Mouse (Mus musculus) limb, embryonic 11.5 days (tissue): Measurements from ENCODE around the gene Zscan18. TPM values are rescaled to one million over a fixed set of nuclear protein-coding genes. Genes with fewer than 3 reads are reported as not detected.

ENCODE experiments used
- ATAC-seq: fragments of 200-750 bp; cut with Nextera tagmentation; 2 replicates; pipeline ENCODE4 v1.8.0; 2017; ENCODE audit warnings: low read depth; ENCODE audit not compliant: insufficient number of reproducible peaks, low FRiP score, low TSS enrichment
- DNase-seq: peaks from one replicate; pipeline ENCODE4 v3.0.0-alpha.2; 2015; ENCODE audit warnings: low spot score
- H3K27ac ChIP-seq: fragments of 300-500 bp; sonication (generic); replicated peaks from 2 replicates; pipeline ENCODE4 v1.5.1; 2014; ENCODE audit warnings: low read depth, mild to moderate bottlenecking, low read length
- H3K27me3 ChIP-seq: fragments of 300-500 bp; sonication (generic); 2 replicates; pipeline ENCODE4 v1.6.1; 2014; ENCODE audit warnings: mild to moderate bottlenecking, low read length, mixed read lengths; ENCODE audit not compliant: control insufficient read depth, insufficient read depth
- H3K36me3 ChIP-seq: fragments of 300-500 bp; sonication (generic); 2 replicates; pipeline ENCODE4 v1.6.1; 2014; ENCODE audit warnings: mild to moderate bottlenecking, low read length, moderate library complexity, mixed read lengths; ENCODE audit not compliant: control insufficient read depth, insufficient read depth
- H3K4me1 ChIP-seq: fragments of 300-500 bp; sonication (generic); 2 replicates; pipeline ENCODE4 v1.6.1; 2014; ENCODE audit warnings: low read length, mixed read lengths; ENCODE audit not compliant: control insufficient read depth, insufficient read depth
- H3K4me2 ChIP-seq: fragments of 300-500 bp; sonication (generic); 2 replicates; pipeline ENCODE4 v1.6.1; 2014; ENCODE audit warnings: low read depth, mild to moderate bottlenecking, moderate library complexity; ENCODE audit not compliant: severe bottlenecking
- H3K4me3 ChIP-seq: fragments of 300-500 bp; sonication (generic); 2 replicates; pipeline ENCODE4 v1.5.1; 2014; ENCODE audit warnings: low read depth, low read length
- H3K9ac ChIP-seq: fragments of 300-500 bp; sonication (generic); 2 replicates; pipeline ENCODE4 v1.6.1; 2014; ENCODE audit warnings: mild to moderate bottlenecking, low read length
- H3K9me3 ChIP-seq: fragments of 300-500 bp; sonication (generic); 2 replicates; pipeline ENCODE4 v1.6.1; 2016; ENCODE audit warnings: low read length; ENCODE audit not compliant: control insufficient read depth
- WGBS: fragments of 180-500 bp; shearing (Covaris S2); extraction: QIAGEN DNeasy Blood & Tissue Kit; methylation state at CpG from one replicate; pipeline ENCODE4 v1.1.7; 2014; 5-methylcytosine and 5-hydroxymethylcytosine counted together
- polyA plus RNA-seq: library from polyadenylated mRNA; unstranded; fragments of >200 nt; fragmentation: Nextera tagmentation; extraction: Ambion mirVana; gene quantifications from 2 replicates; pipeline ENCODE4 v1.2.1, GENCODE M21; 2014

The Zscan18 gene
- 11.6 and 17.7 TPM in 2 replicates for polyA plus RNA-seq

- H3K4me1 ChIP-seq: peaks cover 6% of the 10 kb centered on the region; the same call in 1 of the 2 replicates
- no peak within 1 kb of the TSS for H3K27ac ChIP-seq
- peaks cover 4% of the 10 kb centered on the region; the same call in 1 of the 2 replicates for H3K36me3 ChIP-seq
- peaks cover 2% of the 10 kb centered on the region; the same call in 1 of the 2 replicates for H3K9me3 ChIP-seq
- H3K9ac ChIP-seq: peak within 1 kb of the TSS; percentile 62
- H3K4me2 ChIP-seq: peak within 1 kb of the TSS; percentile 84
- ATAC-seq: peak; percentile 93
- peak; percentile 83 for DNase-seq
- H3K4me3 ChIP-seq: peak within 1 kb of the TSS; percentile 36
- no peaks in the 10 kb centered on the region for H3K27me3 ChIP-seq
- 7% methylated on average over 31 of the region's 31 CpGs for WGBS
Observed at GRCm38 (mm10) chr7:12802866-12803726, at the start of gene Zscan18. TSS of gene Zscan18 (minus strand) at chr7:12803635.

DNA sequence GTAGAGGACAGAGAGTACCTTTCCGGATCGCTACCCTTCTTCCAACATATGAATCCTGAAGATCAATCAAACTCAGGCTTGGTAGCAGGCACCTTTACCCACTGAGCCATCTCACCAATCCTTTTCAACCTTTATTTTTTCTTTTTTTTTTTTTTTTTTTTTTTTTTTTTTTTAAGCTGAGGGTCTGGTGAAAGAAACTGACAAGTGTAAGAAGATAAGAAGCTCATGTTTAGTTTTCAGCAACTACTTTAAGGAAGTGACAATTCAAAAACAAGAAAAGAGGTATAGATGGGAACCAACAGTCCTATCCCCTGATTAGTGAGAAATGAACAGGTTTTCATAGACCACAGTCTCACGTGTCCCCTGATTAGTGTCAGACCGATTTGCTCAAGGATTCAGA lies 32.3 kb upstream of the Zscan18 start:
- H3K4me2 ChIP-seq: peak overlapping the region; percentile 41
- H3K4me3 ChIP-seq: no peak overlapping the region
- no peak for DNase-seq
- no peak overlapping the region for H3K9ac ChIP-seq
- peaks cover 21% of the 10 kb centered on the region; the same call in 1 of the 2 replicates for H3K36me3 ChIP-seq
- 95% methylated on average over 4 of the region's 4 CpGs for WGBS
- no peaks in the 10 kb centered on the region for H3K27me3 ChIP-seq
- no peak overlapping the region for H3K27ac ChIP-seq
- no peaks in the 10 kb centered on the region for H3K4me1 ChIP-seq
- no peak for ATAC-seq
- H3K9me3 ChIP-seq: peaks cover 8% of the 10 kb centered on the region; the same call in 1 of the 2 replicates

DNA sequence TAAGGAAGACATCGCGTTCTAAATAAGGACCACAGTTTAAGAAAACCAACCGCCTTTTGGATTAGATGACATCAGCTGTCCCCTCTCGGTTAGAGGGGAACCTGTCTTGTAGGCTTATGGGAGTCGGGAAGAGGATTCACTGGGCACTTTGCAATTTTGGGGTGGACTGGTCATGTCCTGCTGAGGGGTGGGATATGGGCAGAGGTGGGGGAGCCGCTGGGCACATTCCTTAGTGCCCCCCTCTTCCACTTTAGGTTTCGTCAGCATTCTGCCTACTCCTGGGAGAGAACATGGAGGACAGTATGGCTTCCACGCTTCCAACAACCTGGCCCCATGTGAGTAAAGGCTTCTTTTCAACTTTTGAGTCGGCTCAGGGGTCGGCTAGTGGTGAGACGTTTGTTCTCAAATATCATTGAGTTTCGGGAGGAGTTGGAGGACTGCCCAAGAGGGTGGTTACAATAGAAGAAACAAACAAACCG lies 31.8 kb upstream of the Zscan18 start:
- H3K4me1 ChIP-seq: no peaks in the 10 kb centered on the region
- H3K9ac ChIP-seq: peak overlapping the region; percentile 61
- peak overlapping the region; percentile 41 for H3K4me2 ChIP-seq
- H3K27me3 ChIP-seq: no peaks in the 10 kb centered on the region
- ATAC-seq (peak; percentile 53), DNase-seq (no peak)
- WGBS: 42% methylated on average over 13 of the region's 13 CpGs
- H3K4me3 ChIP-seq: peak overlapping the region; percentile 48
- H3K27ac ChIP-seq: no peak overlapping the region
- H3K9me3 ChIP-seq: peaks cover 8% of the 10 kb centered on the region; the same call in 1 of the 2 replicates
- peaks cover 17% of the 10 kb centered on the region; the same call in 1 of the 2 replicates for H3K36me3 ChIP-seq

- H3K9ac ChIP-seq: peak within 1 kb of the TSS; percentile 61
- peak; percentile 92 for DNase-seq
- peak within 1 kb of the TSS; percentile 48 for H3K4me3 ChIP-seq
- no peaks in the 10 kb centered on the region for H3K27me3 ChIP-seq
- H3K4me1 ChIP-seq: no peaks in the 10 kb centered on the region
- H3K36me3 ChIP-seq: peaks cover 12% of the 10 kb centered on the region; the same call in 1 of the 2 replicates
- H3K9me3 ChIP-seq: peaks cover 4% of the 10 kb centered on the region; the same call in 1 of the 2 replicates
- WGBS: 4% methylated on average over 47 of the region's 47 CpGs
- no peak within 1 kb of the TSS for H3K27ac ChIP-seq
- H3K4me2 ChIP-seq: peak within 1 kb of the TSS; percentile 41
- peak; percentile 94 for ATAC-seq
Observed at GRCm38 (mm10) chr7:12834162-12835120, 31.0 kb upstream of the Zscan18 start, which contains the start of gene Zfp110. TSS of gene Zfp110 (plus strand) at chr7:12834761.

GRCm38 (mm10) chr7:12818521-12819295 lies 15.3 kb upstream of the Zscan18 start, which contains the start of gene Zfp329:
TSS of gene Zfp329 (minus strand) at chr7:12818858.
- peaks cover 8% of the 10 kb centered on the region; the same call in 1 of the 2 replicates for H3K9me3 ChIP-seq
- ATAC-seq (peak; percentile 93), DNase-seq (peak; percentile 94)
- peak within 1 kb of the TSS; percentile 87 for H3K4me3 ChIP-seq
- under 1% methylated on average over 40 of the region's 40 CpGs for WGBS
- peak within 1 kb of the TSS; percentile 55 for H3K4me2 ChIP-seq
- no peaks in the 10 kb centered on the region for H3K27me3 ChIP-seq
- peak within 1 kb of the TSS; percentile 94 for H3K9ac ChIP-seq
- no peaks in the 10 kb centered on the region for H3K4me1 ChIP-seq
- no peak within 1 kb of the TSS; the same call in 1 of the 2 replicates for H3K27ac ChIP-seq
- peaks cover 4% of the 10 kb centered on the region; the same call in 1 of the 2 replicates for H3K36me3 ChIP-seq

DNA sequence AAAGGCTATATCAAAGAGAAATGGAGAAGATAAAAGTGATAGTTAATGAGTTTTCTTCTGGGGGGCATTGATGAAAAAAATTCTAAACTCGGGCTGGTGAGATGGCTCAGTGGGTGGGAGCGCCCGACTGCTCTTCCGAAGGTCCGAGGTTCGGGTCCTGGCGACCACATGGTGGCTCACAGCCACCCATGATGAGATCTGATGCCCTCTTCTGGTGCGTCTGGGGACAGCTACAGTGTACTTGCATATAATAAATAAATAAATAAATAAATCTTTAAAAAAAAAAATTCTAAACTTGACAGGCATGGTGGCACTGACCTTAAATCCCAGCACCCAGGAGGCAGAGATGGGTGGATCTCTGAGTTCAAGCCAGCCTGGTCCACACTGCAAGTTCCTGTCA lies 12.1 kb upstream of the Zscan18 start:
- H3K4me2 ChIP-seq: no peak overlapping the region
- ATAC-seq (no peak), DNase-seq (no peak)
- no peaks in the 10 kb centered on the region for H3K27me3 ChIP-seq
- no peaks in the 10 kb centered on the region for H3K4me1 ChIP-seq
- H3K27ac ChIP-seq: no peak overlapping the region
- 97% methylated on average over 8 of the region's 8 CpGs for WGBS
- H3K9me3 ChIP-seq: peaks cover 17% of the 10 kb centered on the region; the same call in 1 of the 2 replicates
- no peak overlapping the region for H3K4me3 ChIP-seq
- H3K9ac ChIP-seq: no peak overlapping the region
- peaks cover 21% of the 10 kb centered on the region for H3K36me3 ChIP-seq

DNA sequence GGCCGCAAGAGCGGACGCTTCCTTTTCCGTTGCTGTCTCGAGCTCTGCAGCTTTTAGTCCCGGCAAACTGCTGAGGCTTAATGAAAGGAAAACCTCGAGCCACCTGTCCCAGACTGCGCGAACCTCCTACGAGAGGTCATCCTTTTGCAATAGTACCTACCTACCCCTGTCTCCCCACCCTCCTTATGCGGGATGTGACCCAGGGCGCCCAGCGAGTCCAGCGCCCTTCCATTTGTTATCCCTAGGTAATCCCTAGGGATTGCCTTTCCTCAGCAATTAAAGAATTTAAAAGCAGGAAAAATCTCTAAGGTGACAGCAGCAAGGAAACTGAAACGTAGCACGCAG lies 264 bp upstream of the Zscan18 start:
- H3K27me3 ChIP-seq: no peaks in the 10 kb centered on the region
- ATAC-seq (no peak; the same call in 1 of the 2 replicates), DNase-seq (no peak)
- H3K4me1 ChIP-seq: peaks cover 6% of the 10 kb centered on the region; the same call in 1 of the 2 replicates
- peak overlapping the region; percentile 36 for H3K4me3 ChIP-seq
- H3K9me3 ChIP-seq: 0 out of 2 replicates have a peak, but pooled peaks cover 5% of the 10 kb centered on the region
- H3K4me2 ChIP-seq: peak overlapping the region; percentile 84
- peaks cover 9% of the 10 kb centered on the region for H3K36me3 ChIP-seq
- 2% methylated on average over 16 of the region's 16 CpGs for WGBS
- peak overlapping the region; percentile 62 for H3K9ac ChIP-seq
- no peak overlapping the region for H3K27ac ChIP-seq
